Mouse (Mus musculus): ENCODE measurements at regions not wholly inside any gene's neighbourhood (a gene's known extent, or its start where the extent isn't known, plus 50 kb on each side); places are given as distances from the start of the nearest gene placed in this dataset.

GRCm38 (mm10) chr16:7892799-7893198, 532.1 kb downstream of the Tmem114 start:
- no peak for DNase-seq (ENCODE audit: low read depth, low spot score)

DNA sequence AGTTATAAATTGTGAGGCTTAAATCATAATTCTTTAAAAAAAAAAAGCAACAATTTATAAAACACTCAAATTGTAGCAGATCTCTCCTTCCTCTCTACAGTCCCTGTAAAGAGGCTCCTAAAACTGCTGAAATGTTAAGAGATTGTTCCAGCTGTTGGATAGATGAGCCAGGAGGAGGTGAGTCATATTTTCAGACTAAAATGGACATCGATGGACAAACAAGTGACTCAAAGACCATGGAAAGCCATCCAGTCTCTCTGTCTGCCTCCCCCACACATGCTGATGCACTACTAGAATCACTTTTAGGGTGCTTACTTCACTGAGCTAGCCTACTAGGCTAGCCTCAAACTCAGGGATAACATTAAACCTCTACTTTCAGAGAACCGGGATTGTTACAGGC, 561.5 kb downstream of the Tmem114 start:
- DNase-seq (ENCODE audit: low read depth, low spot score) = no peak

GRCm38 (mm10) chr16:7839139-7839538, 585.8 kb downstream of the Tmem114 start:
- no peak for DNase-seq (ENCODE audit: low read depth, low spot score)

- no peak for DNase-seq (ENCODE audit: low read depth, low spot score)
Measured at GRCm38 (mm10) chr16:7831142-7831541, 593.8 kb downstream of the Tmem114 start.

DNA sequence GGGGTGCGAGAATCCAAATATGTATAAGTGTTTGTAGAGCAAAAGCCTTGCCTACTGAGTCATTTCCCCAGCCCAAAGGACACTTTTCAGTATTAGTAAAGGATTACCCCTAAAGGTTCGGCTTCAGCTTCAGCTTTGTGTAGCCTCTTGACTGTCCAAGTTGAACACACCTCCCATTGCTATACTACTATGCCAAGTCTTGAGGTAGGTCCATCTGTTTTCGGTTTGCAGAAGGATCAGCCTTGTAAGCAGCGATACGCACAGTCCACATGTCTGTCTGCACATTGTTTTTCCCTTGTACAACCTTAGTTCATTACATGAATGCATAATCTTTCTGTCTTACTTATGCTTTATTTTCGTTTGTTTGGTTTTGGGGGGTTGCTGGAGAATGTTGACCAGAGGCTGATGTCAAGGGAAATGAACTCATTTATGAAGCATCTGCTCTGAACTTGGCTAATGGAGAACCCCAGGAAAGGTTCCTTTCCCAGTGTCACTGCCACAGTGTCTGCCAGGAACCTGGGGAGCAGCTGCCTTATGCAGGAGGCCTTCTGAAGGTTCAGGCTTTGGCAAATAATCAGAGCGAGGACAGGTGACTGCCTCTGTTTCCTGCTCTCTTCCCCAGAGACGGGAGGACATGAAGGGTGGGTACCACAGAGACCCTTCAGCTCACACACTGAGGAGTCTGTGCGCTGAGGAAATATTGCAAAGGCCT, 594.8 kb downstream of the Tmem114 start:
- no peak for DNase-seq (ENCODE audit: low read depth, low spot score)

- DNase-seq (ENCODE audit: low read depth, low spot score) = no peak
Measured at GRCm38 (mm10) chr16:7801161-7801560, 623.8 kb downstream of the Tmem114 start.

DNA sequence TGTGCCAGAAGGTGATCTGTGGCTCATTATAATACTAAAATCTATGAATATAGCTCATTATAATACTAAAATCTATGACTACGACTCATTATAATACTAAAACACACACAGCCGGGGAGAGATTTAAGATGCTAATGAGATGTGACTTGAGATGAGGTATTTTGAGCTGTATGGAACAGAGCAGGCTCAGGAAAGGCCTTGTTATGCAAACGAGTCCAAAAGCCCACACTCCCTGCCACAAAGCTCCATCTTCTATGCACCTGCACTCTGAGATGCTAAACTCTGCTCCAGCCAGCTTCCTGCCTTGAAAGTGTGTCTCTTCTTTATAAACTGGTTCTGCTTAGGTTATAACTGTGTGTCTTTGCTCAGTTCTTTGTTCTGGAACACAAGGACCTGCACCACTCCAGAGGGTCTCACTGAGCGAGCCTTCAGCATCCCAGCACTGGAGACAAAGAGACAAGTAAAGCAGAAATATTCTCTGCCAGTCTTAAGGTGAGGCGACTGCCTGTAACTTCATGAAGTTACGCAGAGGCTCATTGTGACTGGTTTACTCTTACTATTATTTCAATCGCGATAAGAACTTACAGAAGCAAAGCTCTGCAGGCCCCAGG, 627.7 kb downstream of the Tmem114 start:
- DNase-seq (ENCODE audit: low read depth, low spot score) = no peak

DNA sequence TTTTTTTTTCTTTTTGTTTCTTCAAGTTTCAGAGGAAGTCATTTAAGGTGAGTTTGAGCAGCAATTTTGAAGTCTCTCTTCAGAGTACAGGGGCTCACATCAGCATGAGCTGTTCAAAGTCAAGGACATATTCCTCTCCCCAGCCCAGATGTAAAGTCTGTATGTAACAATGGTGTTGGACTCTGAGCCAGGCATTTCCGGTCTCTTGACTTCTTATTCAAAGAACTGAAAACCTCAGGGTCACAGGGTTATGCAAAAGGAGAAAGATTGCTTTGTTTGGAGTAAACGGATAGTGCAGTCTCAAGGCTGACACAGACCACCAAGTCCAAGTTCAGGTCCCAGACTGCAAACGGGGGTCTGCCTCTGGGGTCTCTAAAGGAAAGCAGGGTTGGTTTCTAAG, 629.4 kb downstream of the Tmem114 start:
- DNase-seq (ENCODE audit: low read depth, low spot score) = no peak

DNA sequence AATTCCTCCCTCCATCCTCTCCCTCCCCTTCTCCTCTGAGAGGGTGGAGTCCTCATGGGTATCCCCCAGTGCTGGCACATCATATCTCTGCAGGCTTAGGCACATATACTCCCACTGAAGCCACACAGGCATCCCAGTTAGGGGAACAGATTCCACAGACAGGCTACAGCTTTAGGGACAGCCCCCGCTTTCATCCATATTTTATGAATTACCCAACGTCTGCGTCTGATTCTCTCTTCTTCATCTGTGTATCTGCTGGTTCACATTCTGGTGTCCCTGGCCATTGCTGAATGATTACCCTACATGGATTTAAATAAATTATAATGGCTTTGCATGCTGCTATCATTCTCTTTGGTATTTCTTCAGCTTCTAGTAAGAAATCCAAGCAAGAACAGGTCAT, 632.4 kb downstream of the Tmem114 start:
- DNase-seq (ENCODE audit: low read depth, low spot score) = no peak

GRCm38 (mm10) chr16:7790260-7790659, 634.7 kb downstream of the Tmem114 start:
- no peak for DNase-seq (ENCODE audit: low read depth, low spot score)

GRCm38 (mm10) chr16:7788209-7788608, 636.7 kb downstream of the Tmem114 start:
- DNase-seq (ENCODE audit: low read depth, low spot score) = peak; percentile 67

- DNase-seq (ENCODE audit: low read depth, low spot score) = no peak
Measured at GRCm38 (mm10) chr16:7781506-7781905, 643.4 kb downstream of the Tmem114 start.

DNA sequence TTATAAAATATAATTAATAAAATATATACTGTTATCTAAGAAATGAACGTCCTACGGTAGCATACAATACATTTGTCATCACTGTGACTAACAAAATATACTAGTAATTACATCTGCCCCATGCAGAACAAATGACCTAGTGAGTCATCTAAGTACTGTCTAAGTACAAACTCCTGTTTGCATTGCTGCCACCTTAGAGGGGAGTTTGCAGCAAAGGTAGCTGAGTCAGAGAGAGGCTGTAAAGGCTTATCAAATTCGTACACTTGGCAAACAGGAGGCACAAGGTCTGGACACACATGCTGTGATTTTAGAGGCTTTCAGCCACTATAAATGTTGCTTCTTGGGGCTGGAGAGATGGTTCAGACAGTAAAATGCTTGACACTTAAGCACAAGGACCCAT, 649.3 kb downstream of the Tmem114 start:
- no peak for DNase-seq (ENCODE audit: low read depth, low spot score)

DNA sequence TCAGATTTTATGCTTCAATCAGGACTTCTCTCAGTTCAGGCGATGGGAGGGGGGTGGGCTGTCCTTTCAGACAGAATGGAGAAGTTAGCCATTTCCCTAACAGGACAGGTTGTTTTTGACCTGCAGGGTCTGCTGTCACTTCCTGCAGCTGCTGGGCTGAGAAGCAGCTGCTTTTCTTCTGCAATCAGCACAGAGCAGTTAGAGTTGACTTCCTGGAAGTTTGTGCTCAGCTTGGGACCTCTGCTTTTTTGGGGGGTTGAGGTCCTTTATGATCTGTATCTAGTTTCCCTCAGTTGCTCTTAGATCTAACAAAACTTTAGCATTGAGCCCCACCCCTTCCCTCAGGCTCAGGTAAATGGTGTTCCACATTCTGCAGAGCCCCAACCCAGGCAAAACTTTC, 656.5 kb downstream of the Tmem114 start:
- no peak for DNase-seq (ENCODE audit: low read depth, low spot score)

DNA sequence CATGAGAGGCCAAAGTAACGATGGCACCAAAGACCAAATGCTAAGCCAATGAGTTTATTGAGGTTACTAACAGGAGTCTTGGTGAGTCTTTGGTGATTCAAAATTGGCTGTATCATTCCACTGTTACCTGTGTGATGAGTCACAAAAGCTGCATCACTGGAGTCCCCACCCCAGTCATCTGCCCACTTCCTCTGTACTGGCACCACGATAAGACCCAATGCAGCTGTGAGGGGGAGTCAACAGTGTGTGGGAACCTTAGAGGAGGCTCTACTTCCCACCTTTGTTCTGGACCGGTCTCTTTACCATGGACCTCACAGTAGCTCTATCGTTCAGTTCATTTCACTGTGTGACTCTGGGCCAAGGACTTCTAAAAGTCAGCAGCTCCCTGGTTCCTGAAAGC, 657.2 kb downstream of the Tmem114 start:
- DNase-seq (ENCODE audit: low read depth, low spot score) = no peak

- no peak for DNase-seq (ENCODE audit: low read depth, low spot score)
Measured at GRCm38 (mm10) chr16:7764383-7764782, 660.6 kb downstream of the Tmem114 start.

- DNase-seq (ENCODE audit: low read depth, low spot score) = no peak
Measured at GRCm38 (mm10) chr16:7728186-7728585, 696.8 kb downstream of the Tmem114 start.

DNA sequence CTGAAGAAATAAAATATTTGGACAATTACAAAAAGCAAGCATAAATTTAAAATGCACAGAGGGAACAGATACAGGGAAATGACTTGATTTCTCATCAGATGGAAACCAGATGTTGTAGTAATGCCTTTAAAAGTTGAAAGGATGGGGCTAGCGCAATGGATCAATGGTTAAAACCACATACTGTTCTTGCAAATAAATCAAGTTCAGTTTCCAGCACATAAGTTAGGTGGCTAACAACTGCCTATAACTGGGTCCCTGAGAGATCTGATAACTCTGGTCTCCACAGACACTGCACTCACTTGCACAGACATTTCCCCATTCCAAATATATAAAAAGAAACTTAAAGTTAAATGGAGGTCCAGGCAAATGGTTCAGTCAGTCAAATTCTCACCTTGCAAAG, 699.7 kb downstream of the Tmem114 start:
- DNase-seq (ENCODE audit: low read depth, low spot score) = no peak

DNA sequence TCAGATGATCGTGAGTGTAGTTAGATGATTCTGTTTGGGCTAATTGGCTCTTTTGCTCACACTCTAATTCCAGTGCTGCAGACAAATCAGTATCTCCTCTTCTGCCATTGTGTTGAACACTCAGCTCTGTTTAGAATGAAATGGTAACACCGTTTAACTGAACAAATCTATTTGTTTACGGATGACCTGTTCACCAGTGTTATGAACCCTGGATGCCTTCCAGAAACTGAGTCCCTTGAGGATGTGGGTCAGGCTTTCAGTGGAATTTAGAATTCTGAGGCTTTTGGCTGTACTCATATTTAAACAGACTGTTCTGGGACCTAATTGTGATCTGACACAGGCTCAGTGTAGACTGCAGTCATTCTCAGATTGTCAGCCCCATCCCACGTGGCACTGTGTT, 723.5 kb downstream of the Tmem114 start:
- no peak for DNase-seq (ENCODE audit: low read depth, low spot score)

DNA sequence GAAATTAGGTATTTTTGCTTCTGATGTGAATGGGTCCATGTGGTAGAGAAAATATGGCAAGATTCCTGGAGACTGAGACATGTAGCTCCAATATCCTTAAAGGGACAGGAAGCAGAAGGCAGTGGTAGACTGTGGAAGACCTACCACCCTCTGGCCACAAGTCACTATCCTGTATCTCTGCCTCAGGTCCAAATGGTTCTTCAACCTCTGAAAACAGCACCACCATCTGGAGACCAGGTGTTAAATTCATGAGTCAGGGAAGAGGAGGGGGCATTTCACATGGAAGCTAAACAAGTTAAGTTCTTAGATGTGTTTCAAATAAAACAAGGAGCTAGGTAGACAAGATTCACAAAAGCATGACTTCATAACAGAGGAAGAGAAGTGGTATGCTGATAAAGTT, 739.5 kb downstream of the Tmem114 start:
- no peak for DNase-seq (ENCODE audit: low read depth, low spot score)

DNA sequence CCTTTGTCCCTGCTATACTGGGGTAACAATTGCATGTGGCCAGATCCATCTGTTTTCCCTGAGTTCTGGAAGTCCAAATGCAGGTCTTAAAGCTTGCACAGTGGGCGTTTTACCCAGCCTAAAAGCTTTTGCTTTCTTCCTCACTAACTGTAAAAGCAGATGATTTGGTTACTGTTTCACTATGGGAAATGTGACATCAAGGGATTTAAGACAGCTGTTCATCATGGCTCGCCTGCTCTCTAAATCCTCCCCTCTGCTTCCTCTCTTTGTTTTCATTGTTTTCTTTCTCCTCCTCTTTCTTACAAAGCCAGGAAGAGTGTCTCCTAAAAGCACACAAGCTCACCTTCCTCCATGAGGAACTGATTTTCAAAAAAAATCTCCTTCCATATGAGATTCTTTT, 758.8 kb downstream of the Tmem114 start:
- DNase-seq (ENCODE audit: low read depth, low spot score) = no peak

GRCm38 (mm10) chr16:7658133-7658532, 766.8 kb downstream of the Tmem114 start:
- DNase-seq (ENCODE audit: low read depth, low spot score) = no peak

- DNase-seq (ENCODE audit: low read depth, low spot score) = no peak
Measured at GRCm38 (mm10) chr16:7654451-7654850, 770.5 kb downstream of the Tmem114 start.

- no peak for DNase-seq (ENCODE audit: low read depth, low spot score)
Measured at GRCm38 (mm10) chr16:7649771-7650170, 775.2 kb downstream of the Tmem114 start.

Data from brain, embryonic 18.5 days (tissue).